Comparison of ENCODE assay signal across 7 mouse cellular contexts in genomic region chr13:54575489-54575888, GRCm38 (mm10). TPM values are rescaled to one million over a fixed set of nuclear protein-coding genes. Genes with fewer than 3 reads are reported as not detected.
DNase-seq lines count a peak whose midpoint lies in the region; ATAC-seq and TF ChIP-seq lines count a peak whose summit lies in the region.

No protein-coding gene starts in this region.

- no peak for ATAC-seq in embryonic facial prominence, embryonic 12.5 days (ENCODE audit: insufficient number of reproducible peaks, insufficient read depth, low FRiP score, low TSS enrichment)
- ATAC-seq in hindbrain, embryonic 14.5 days (ENCODE audit: low FRiP score), result no peak
- 0 out of 2 replicates have a peak, but pooled peaks have one; percentile 13 for ATAC-seq in midbrain, embryonic 15.5 days (replicated peaks)

- H3K9ac ChIP-seq in embryonic facial prominence, embryonic 12.5 days, result peak overlapping the region; percentile 91
- H3K9ac ChIP-seq in hindbrain, embryonic 14.5 days, result peak overlapping the region; percentile 95
- H3K9ac ChIP-seq in midbrain, embryonic 15.5 days, result peak overlapping the region; percentile 96

- no peak for TF ChIP-seq CTCF in lung, adult 2 months (IDR thresholded peaks at IDR 0.05; ENCODE audit: insufficient read depth, low read length)

- DNase-seq in lung, adult 2 months, result peak; percentile 39
- no peak for DNase-seq in lung, postnatal 25 days (ENCODE audit: low spot score)
- DNase-seq in hindbrain, embryonic 14.5 days (ENCODE audit: low spot score), result no peak
- no peak for DNase-seq in ovary, adult 18-20 months (ENCODE audit: low spot score)
- no peak for DNase-seq in ovary, postnatal 14 days (ENCODE audit: low spot score)

- no peak for TF ChIP-seq POLR2A in lung, adult 2 months (IDR thresholded peaks at IDR 0.05; ENCODE audit: borderline replicate concordance, extremely low read depth, low read depth, low read length)

- peak overlapping the region; percentile 77; the same call in 1 of the 2 replicates for H3K27ac ChIP-seq in embryonic facial prominence, embryonic 12.5 days
- H3K27ac ChIP-seq in hindbrain, embryonic 14.5 days, result 0 out of 2 replicates have a peak overlapping the region, but pooled peaks have one; percentile 75
- H3K27ac ChIP-seq in midbrain, embryonic 15.5 days, result peak overlapping the region; percentile 82

- no peaks in the 10 kb centered on the region for H3K27me3 ChIP-seq in embryonic facial prominence, embryonic 12.5 days
- no peaks in the 10 kb centered on the region for H3K27me3 ChIP-seq in hindbrain, embryonic 14.5 days (ENCODE audit: control insufficient read depth, insufficient read depth, low read length)
- peaks cover 4% of the 10 kb centered on the region; the same call in 1 of the 2 replicates for H3K27me3 ChIP-seq in midbrain, embryonic 15.5 days (replicated peaks)

- 4% methylated on average over 19 of the region's 19 CpGs for WGBS in lung, adult 2 months
- under 1% methylated on average over 19 of the region's 19 CpGs for WGBS in embryonic facial prominence, embryonic 12.5 days
- WGBS in hindbrain, embryonic 14.5 days, result 3% methylated on average over 19 of the region's 19 CpGs
- WGBS in midbrain, embryonic 15.5 days, result 4% methylated on average over 19 of the region's 19 CpGs

- peak overlapping the region; percentile 82 for H3K4me2 ChIP-seq in embryonic facial prominence, embryonic 12.5 days (replicated peaks)
- peak overlapping the region; percentile 75 for H3K4me2 ChIP-seq in hindbrain, embryonic 14.5 days (replicated peaks)
- H3K4me2 ChIP-seq in midbrain, embryonic 15.5 days, result peak overlapping the region; percentile 69

- peaks cover 36% of the 10 kb centered on the region for H3K36me3 ChIP-seq in embryonic facial prominence, embryonic 12.5 days
- H3K36me3 ChIP-seq in hindbrain, embryonic 14.5 days (replicated peaks; ENCODE audit: control insufficient read depth, insufficient read depth), result peaks cover 33% of the 10 kb centered on the region
- H3K36me3 ChIP-seq in midbrain, embryonic 15.5 days (replicated peaks), result peaks cover 13% of the 10 kb centered on the region

- H3K4me3 ChIP-seq in lung, adult 2 months (replicated peaks; ENCODE audit: extremely low read depth, low read depth, low read length), result peak overlapping the region; percentile 72
- peak overlapping the region; percentile 99 for H3K4me3 ChIP-seq in embryonic facial prominence, embryonic 12.5 days
- H3K4me3 ChIP-seq in hindbrain, embryonic 14.5 days (replicated peaks; ENCODE audit: low read length), result peak overlapping the region; percentile 88
- peak overlapping the region; percentile 92 for H3K4me3 ChIP-seq in midbrain, embryonic 15.5 days

- H3K4me1 ChIP-seq in lung, adult 2 months (ENCODE audit: control insufficient read depth, insufficient read depth, low read length), result peaks cover 4% of the 10 kb centered on the region; the same call in 1 of the 2 replicates
- peaks cover 12% of the 10 kb centered on the region for H3K4me1 ChIP-seq in embryonic facial prominence, embryonic 12.5 days
- H3K4me1 ChIP-seq in hindbrain, embryonic 14.5 days (replicated peaks; ENCODE audit: control insufficient read depth, insufficient read depth, low read length), result peaks cover 18% of the 10 kb centered on the region
- H3K4me1 ChIP-seq in midbrain, embryonic 15.5 days, result peaks cover 29% of the 10 kb centered on the region

- H3K9me3 ChIP-seq in embryonic facial prominence, embryonic 12.5 days, result no peaks in the 10 kb centered on the region
- H3K9me3 ChIP-seq in hindbrain, embryonic 14.5 days (ENCODE audit: control insufficient read depth, low read length), result no peaks in the 10 kb centered on the region
- no peaks in the 10 kb centered on the region for H3K9me3 ChIP-seq in midbrain, embryonic 15.5 days

RNA-seq across cellular contexts. Expression of gene Arl10, which starts 0.7 kb away (rescaled TPM):
- 30.8 and 41.5 TPM in 2 replicates for polyA plus RNA-seq in lung, adult 2 months (2012; rRNA removed)
- polyA plus RNA-seq in embryonic facial prominence, embryonic 12.5 days (2016; fragmentation: Nextera tagmentation; extraction: Ambion mirVana), result 35.9 and 36.8 TPM in 2 replicates
- polyA plus RNA-seq in hindbrain, embryonic 14.5 days (2014; fragmentation: Nextera tagmentation; extraction: Ambion mirVana), result 83.0 and 88.8 TPM in 2 replicates
- 116 and 121 TPM in 2 replicates for polyA plus RNA-seq in midbrain, embryonic 15.5 days (2015; fragmentation: Nextera tagmentation; extraction: Ambion mirVana)

RNA-seq across cellular contexts. Expression of gene 4833439L19Rik, which starts 10.3 kb away (rescaled TPM):
- polyA plus RNA-seq in lung, adult 2 months (2012; rRNA removed), result 106 TPM in 2 replicates
- 168 and 169 TPM in 2 replicates for polyA plus RNA-seq in embryonic facial prominence, embryonic 12.5 days (2016; fragmentation: Nextera tagmentation; extraction: Ambion mirVana)
- 237 and 263 TPM in 2 replicates for polyA plus RNA-seq in hindbrain, embryonic 14.5 days (2014; fragmentation: Nextera tagmentation; extraction: Ambion mirVana)
- polyA plus RNA-seq in midbrain, embryonic 15.5 days (2015; fragmentation: Nextera tagmentation; extraction: Ambion mirVana), result 271 and 282 TPM in 2 replicates

RNA-seq across cellular contexts. Expression of gene Nop16, which starts 14.4 kb away (rescaled TPM):
- polyA plus RNA-seq in lung, adult 2 months (2012; rRNA removed), result 4.8 and 9.1 TPM in 2 replicates
- 84.7 and 85.7 TPM in 2 replicates for polyA plus RNA-seq in embryonic facial prominence, embryonic 12.5 days (2016; fragmentation: Nextera tagmentation; extraction: Ambion mirVana)
- 42.1 and 46.7 TPM in 2 replicates for polyA plus RNA-seq in hindbrain, embryonic 14.5 days (2014; fragmentation: Nextera tagmentation; extraction: Ambion mirVana)
- 56.9 and 59.3 TPM in 2 replicates for polyA plus RNA-seq in midbrain, embryonic 15.5 days (2015; fragmentation: Nextera tagmentation; extraction: Ambion mirVana)

RNA-seq across cellular contexts. Expression of gene Higd2a, which starts 14.5 kb away (rescaled TPM):
- 110 and 112 TPM in 2 replicates for polyA plus RNA-seq in lung, adult 2 months (2012; rRNA removed)
- polyA plus RNA-seq in embryonic facial prominence, embryonic 12.5 days (2016; fragmentation: Nextera tagmentation; extraction: Ambion mirVana), result 170 and 175 TPM in 2 replicates
- 261 and 275 TPM in 2 replicates for polyA plus RNA-seq in hindbrain, embryonic 14.5 days (2014; fragmentation: Nextera tagmentation; extraction: Ambion mirVana)
- polyA plus RNA-seq in midbrain, embryonic 15.5 days (2015; fragmentation: Nextera tagmentation; extraction: Ambion mirVana), result 229 and 232 TPM in 2 replicates

RNA-seq across cellular contexts. Expression of gene Cltb, which starts 35.7 kb away (rescaled TPM):
- polyA plus RNA-seq in lung, adult 2 months (2012; rRNA removed), result 96.4 and 109 TPM in 2 replicates
- polyA plus RNA-seq in embryonic facial prominence, embryonic 12.5 days (2016; fragmentation: Nextera tagmentation; extraction: Ambion mirVana), result 27.5 and 28.0 TPM in 2 replicates
- 177 and 198 TPM in 2 replicates for polyA plus RNA-seq in hindbrain, embryonic 14.5 days (2014; fragmentation: Nextera tagmentation; extraction: Ambion mirVana)
- polyA plus RNA-seq in midbrain, embryonic 15.5 days (2015; fragmentation: Nextera tagmentation; extraction: Ambion mirVana), result 200 and 201 TPM in 2 replicates
